Mouse (Mus musculus) R1 (cell line): ENCODE data around the gene Rorc.

Experiments used
- DNase-seq: peaks from one replicate; pipeline ENCODE4 v3.0.0-alpha.2; 2018; ENCODE audit warnings: low read depth, low spot score

The Rorc gene

DNA sequence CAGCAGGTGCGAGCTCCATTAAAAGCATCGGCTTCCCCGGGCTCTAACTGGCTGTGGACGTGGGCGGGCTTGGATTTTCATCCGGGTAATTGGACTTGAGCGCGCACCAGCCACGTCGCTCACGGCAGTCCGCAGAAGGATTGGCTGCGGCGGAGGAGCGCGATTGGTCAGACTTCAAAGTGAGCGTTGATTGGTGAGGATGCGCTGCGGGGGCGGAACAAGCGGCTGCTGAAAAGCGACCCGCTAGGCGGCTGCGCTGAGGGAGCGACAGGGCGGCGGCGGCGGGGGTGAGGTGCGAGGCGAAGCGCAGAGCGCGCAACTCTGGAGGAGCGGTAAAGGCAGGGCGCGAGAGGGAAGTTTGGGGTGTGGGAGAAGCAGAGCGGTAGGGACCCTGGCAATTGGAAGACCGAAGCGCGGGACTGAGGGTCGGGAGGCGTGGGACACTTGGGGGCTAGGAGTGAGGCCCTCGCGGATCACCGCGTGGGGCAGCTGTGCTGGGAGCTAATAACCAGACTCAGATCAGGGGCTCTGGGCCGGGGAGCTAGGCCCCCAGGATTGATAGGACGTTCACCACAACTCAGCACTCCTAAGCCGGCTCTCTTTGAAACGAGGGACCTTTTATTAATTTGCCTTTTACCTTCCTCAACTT lies 40.6 kb downstream of the Rorc start, which contains the start of gene Tdrkh:
Gene Tdrkh, plus strand, starts transcription at position 243 of the 649 bp plus-strand sequence.
- DNase-seq, result peak; percentile 96

DNA sequence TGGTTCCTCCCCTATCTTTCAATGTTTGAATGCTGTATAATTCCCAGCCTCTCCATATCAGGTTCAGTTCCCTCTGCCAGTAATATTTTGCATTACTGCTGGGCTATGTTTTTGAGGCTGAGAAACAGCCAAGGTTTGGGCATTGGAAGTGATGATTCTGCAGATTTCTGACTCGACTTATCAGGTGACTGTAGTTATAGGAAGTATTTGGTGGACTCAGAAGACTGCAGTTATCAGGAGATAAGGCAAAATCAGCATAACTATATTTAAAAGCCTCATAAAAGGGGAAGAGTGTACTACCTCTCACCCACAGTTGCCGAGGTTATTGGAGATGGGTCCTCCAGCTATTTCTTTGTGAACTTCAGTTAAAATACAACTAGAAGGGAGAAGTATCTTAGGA lies 58.4 kb downstream of the Rorc start:
- no peak for DNase-seq

DNA sequence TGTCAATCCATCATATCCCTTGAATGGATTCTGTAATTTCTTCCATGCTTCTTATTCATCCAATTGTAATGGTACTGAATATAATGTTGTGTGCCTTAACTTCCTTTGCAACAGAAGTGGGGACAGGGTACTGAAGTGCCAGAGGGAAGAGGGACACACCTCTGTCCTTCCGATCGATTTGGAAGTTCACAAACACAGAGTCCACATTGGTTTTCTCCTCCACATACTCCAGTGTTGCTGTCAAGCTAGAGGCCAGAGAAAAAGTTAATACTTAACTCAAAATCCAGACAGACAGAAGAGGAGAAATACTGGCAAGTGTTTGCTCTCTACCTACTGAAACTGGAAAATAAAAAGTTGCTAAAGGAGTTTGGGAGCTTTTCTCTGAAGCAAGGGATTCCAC lies 61.7 kb downstream of the Rorc start:
- DNase-seq, result no peak

DNA sequence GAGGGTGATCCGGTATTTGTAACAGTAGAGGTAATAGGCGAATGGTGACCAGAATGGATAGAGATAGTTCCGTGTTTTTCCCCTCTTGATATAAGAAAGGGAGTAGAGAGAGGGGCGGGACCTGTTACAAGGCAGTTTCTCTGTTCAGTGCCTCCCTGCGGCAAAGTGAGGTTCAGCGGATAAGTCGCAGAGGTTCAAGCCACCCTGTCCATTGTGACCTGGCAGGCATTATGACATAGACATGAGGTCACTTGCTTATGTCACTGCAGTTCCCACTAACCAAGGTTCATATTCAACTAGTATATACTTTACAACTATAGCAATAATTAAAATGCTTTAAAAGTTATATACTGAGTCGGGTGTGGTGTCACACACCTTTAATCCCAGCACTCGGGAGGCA lies 63.8 kb downstream of the Rorc start:
- DNase-seq, result no peak

DNA sequence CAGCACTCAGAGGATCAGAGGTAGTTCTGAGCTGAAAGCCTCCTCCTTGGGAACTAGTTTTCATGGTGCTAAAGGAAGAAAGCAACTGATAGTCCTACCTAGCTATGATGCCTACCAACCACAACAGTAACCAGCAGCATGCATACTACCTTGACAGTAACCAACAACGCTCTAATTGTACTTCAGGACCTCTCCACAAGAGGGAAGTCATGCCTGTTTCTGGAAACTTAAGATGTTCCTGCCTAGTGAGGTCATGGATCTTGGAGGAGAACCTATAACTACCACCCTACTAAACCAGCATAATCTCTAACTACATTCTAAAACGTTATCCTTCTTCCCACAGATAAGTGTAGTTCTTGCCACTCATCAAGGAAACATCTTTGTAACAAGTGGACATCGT lies 68.6 kb downstream of the Rorc start:
- peak; percentile 52 for DNase-seq

DNA sequence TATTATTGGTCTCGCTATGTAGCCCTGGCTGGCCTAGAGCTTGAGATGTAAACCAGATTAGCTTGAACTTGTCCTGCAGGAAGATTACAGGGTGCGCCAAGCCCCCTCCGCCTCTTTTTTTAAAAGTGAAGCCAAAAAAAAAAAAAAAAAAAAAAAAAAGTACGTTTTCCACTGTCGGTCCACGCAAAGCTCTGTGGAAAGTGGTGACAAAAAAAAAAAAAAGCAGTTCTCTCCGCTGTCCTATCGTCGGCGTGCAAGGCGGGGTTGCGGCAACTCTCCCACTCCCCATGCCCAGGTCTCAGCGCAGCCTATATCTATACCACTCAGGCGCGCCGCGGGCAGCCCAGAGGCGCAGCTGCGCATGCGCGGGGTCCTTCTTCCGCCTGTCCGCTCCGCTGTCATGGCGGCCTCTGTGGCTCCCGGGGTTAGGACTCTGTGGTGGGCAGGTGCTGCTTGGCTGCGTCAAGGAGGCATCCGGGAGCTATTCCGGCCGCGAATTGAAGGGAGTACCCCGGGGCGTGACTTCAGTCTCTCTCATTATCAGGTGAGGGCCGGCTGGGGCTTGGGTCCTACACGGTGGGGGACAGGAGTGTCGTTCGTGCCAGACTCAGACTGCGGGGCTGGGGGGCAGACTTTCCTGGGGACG lies 70.5 kb downstream of the Rorc start, which contains the start of gene Mrpl9:
Gene Mrpl9, plus strand, starts transcription at position 368 of the 646 bp plus-strand sequence.
- peak; percentile 95 for DNase-seq

DNA sequence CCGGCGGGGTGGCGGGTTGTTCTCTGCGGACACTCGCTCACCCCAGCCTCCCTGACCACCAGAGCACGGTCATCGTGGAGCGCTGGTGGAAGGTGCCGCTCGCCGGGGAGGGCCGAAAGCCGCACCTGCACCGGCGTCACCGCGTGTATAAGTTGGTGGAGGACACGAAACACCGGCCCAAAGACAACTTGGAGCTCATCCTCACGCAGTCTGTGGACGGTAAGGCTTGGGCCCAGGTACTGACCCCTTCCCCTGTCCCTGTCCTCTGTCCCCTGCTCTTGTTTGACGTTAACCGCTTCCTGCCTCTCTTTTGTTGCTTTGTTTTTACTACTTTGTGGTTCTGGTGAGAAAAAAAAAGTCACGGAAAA lies 71.0 kb downstream of the Rorc start, which contains the start of gene Oaz3:
Gene Oaz3, minus strand, starts transcription at position 319 of the 368 bp plus-strand sequence.
- no peak for DNase-seq
